Mouse (Mus musculus) forebrain, embryonic 12.5 days (tissue): ENCODE measurements at regions not wholly inside any gene's neighbourhood (a gene's known extent, or its start where the extent isn't known, plus 50 kb on each side); places are given as distances from the start of the nearest gene placed in this dataset.

Experiments
- ATAC-seq: fragments of 200-750 bp; cut with Nextera tagmentation; 2 replicates; pipeline ENCODE4 v1.8.0; 2017; ENCODE audit warnings: moderate TSS enrichment; ENCODE audit not compliant: low FRiP score
- H3K27ac ChIP-seq: fragments of 300-500 bp; sonication (generic); 2 replicates; pipeline ENCODE4 v1.5.1; 2016; ENCODE audit warnings: mild to moderate bottlenecking
- H3K27me3 ChIP-seq: fragments of 300-500 bp; sonication (generic); 2 replicates; pipeline ENCODE4 v1.6.1; 2016; ENCODE audit warnings: mild to moderate bottlenecking
- H3K36me3 ChIP-seq: fragments of 300-500 bp; sonication (generic); replicated peaks from 2 replicates; pipeline ENCODE4 v1.6.1; 2016; ENCODE audit warnings: mild to moderate bottlenecking
- H3K4me1 ChIP-seq: fragments of 300-500 bp; sonication (generic); 2 replicates; pipeline ENCODE4 v1.6.1; 2016
- H3K4me2 ChIP-seq: fragments of 300-500 bp; sonication (generic); 2 replicates; pipeline ENCODE4 v1.6.1; 2016; ENCODE audit warnings: mild to moderate bottlenecking, moderate library complexity
- H3K4me3 ChIP-seq: fragments of 300-500 bp; sonication (generic); replicated peaks from 2 replicates; pipeline ENCODE4 v1.5.1; 2016; ENCODE audit warnings: mild to moderate bottlenecking
- H3K9ac ChIP-seq: fragments of 300-500 bp; sonication (generic); 2 replicates; pipeline ENCODE4 v1.6.1; 2016; ENCODE audit warnings: mild to moderate bottlenecking
- H3K9me3 ChIP-seq: fragments of 300-500 bp; sonication (generic); 2 replicates; pipeline ENCODE4 v1.6.1; 2016
- WGBS: fragments of 180-500 bp; shearing (Covaris S2); methylation state at CpG from one replicate; pipeline ENCODE4 v1.1.7; 2016; 5-methylcytosine and 5-hydroxymethylcytosine counted together

DNA sequence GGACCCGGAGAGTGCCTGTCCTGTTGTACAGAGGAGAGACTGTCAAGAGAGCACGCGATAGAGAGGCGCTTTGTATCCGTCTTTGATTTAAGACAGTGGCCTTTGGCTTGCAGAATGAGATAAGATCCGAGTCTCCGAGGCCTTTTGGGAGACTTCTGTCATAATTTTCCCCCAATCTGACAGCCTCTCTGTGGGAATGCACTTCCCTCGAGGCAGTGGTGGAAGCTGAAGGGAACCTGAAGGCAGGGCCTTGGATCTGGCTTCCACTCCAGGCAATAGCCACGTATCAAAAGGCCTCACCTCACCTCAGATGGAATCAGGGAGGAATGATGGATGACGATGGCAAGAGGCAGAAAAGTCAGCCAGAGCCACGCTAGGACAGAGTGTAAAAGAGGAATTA is 187.1 kb upstream of the Hmga2 start:
- H3K4me1 ChIP-seq, result 0 out of 2 replicates have a peak, but pooled peaks cover 5% of the 10 kb centered on the region
- WGBS, result 87% methylated on average over 11 of the region's 11 CpGs
- H3K36me3 ChIP-seq, result no peaks in the 10 kb centered on the region
- no peak overlapping the region for H3K27ac ChIP-seq
- ATAC-seq, result no peak
- no peak overlapping the region for H3K9ac ChIP-seq
- H3K4me3 ChIP-seq, result no peak overlapping the region
- H3K9me3 ChIP-seq, result no peaks in the 10 kb centered on the region
- no peaks in the 10 kb centered on the region for H3K27me3 ChIP-seq
- no peak overlapping the region for H3K4me2 ChIP-seq

DNA sequence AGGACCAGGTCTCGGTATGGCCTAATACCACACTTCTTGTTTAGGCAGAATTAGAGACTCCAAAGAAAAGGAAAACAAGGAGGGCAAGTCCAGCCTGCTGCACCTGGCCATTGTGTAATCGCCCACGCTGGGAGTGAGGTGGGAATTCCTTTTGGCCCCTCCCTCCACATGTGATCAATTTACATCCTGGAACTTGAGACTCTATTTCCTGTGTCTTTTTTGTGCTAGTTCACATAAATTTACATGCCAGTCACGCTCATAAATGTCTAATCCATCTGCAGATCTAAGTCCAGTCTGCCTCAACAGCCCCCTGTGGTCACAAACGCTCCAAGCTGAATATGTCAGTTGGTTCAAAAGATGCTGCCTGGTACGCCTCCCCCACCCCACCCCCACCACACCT is 184.2 kb upstream of the Hmga2 start:
- no peak overlapping the region for H3K9ac ChIP-seq
- no peaks in the 10 kb centered on the region for H3K36me3 ChIP-seq
- no peaks in the 10 kb centered on the region for H3K27me3 ChIP-seq
- H3K4me2 ChIP-seq, result no peak overlapping the region
- no peaks in the 10 kb centered on the region for H3K9me3 ChIP-seq
- ATAC-seq, result no peak
- WGBS, result 52% methylated on average over 6 of the region's 6 CpGs
- H3K4me1 ChIP-seq, result 0 out of 2 replicates have a peak, but pooled peaks cover 5% of the 10 kb centered on the region
- H3K27ac ChIP-seq, result no peak overlapping the region
- no peak overlapping the region for H3K4me3 ChIP-seq

DNA sequence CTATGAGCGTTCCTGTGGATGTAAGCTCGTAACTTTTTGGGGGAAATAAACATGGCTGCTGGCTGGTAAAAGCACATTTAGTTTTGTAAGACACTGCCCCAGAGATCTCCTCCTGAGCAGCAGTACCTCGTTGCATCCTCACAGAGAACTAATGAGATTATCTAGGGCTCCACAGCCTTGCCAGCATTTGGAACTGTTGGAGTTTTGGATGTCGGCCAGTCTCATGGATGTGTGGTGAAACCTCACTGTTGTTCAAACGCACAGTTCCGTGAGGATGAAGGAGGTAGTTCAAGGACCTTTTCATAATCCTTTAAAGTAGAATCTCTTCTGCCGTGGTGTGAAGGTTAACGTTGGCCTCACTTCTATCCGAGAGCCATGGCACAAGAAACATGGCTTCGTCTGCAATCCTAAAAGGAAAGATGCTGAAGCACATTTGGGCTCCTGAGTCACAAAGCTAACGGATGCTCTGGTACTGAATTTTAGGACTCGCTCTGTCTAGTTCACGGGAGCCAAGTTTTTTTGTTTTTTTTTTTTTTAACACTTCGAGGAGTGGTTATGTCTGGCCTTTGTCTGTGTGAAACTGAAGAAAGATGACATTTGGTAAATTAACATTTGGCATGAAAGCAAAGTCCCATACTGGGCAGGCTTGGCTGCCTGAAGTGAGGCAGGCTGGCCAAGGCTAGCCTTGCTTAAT is 179.1 kb upstream of the Hmga2 start:
- Histone ChIP-seq H3K4me1 (no peaks in the 10 kb centered on the region), H3K27ac (no peak overlapping the region), H3K9me3 (no peaks in the 10 kb centered on the region), H3K36me3 (no peaks in the 10 kb centered on the region), H3K27me3 (no peaks in the 10 kb centered on the region), H3K9ac (no peak overlapping the region), H3K4me2 (no peak overlapping the region), H3K4me3 (no peak overlapping the region)
- WGBS, result 75% methylated on average over 14 of the region's 14 CpGs
- ATAC-seq, result no peak

DNA sequence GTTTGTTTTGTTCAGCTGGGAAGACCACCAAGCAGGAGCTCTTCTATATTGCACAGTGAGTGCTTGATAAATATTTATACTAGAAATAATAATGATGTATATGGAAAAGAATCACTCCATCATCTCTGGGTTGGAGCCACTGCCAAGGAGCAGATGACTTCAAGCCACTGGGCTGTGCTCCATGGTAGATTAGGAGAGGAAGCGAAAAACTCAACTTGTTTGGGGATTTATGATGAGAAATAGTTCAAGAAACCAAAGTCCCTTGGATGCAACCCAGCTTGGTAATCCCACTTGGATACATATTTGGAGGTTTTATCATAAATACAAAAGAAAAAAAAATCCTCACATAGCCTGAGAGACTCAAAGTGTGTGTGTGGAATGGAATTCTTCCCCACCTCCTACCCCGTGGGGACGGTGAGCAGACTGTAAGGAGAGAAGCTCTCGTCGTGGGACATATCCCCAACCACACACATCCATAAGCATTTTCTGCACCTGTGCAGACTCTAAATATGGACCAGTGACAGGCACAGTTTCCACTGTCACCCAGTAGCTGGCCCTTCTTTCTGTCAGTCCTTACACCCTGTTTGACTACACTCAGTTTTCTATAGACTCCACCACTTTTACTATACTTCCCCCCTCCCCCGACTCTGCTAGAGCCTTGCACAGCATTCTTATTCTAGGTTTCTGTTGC is 176.4 kb upstream of the Hmga2 start:
- Histone ChIP-seq H3K4me3 (no peak overlapping the region), H3K27me3 (0 out of 2 replicates have a peak, but pooled peaks cover under 1% of the 10 kb centered on the region), H3K36me3 (no peaks in the 10 kb centered on the region), H3K4me1 (peaks cover 7% of the 10 kb centered on the region; the same call in 1 of the 2 replicates), H3K9me3 (no peaks in the 10 kb centered on the region), H3K4me2 (no peak overlapping the region), H3K9ac (no peak overlapping the region), H3K27ac (no peak overlapping the region)
- WGBS, result 87% methylated on average over 6 of the region's 6 CpGs
- ATAC-seq, result no peak

DNA sequence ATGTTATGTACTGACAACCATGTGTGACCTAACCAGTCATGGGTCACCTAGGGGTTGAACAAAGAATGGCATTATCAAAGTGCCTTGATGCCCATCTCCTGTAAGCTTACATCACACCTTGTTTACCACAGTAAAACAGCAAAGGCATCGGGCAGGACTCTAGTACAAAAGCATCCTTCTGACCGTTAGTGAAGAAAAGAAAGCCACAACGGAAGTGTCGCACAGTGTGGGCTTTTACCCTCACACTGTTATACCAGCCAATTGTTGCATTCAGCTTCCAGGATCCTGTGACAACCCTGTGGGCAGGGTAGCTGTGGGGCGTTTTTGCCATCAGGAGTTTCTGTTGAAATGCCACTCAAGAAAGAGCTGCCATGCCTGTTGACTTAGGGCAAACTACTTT is 175.6 kb upstream of the Hmga2 start:
- Histone ChIP-seq H3K9ac (no peak overlapping the region), H3K4me2 (no peak overlapping the region), H3K9me3 (no peaks in the 10 kb centered on the region), H3K27me3 (peaks cover 4% of the 10 kb centered on the region; the same call in 1 of the 2 replicates), H3K27ac (no peak overlapping the region), H3K4me1 (peaks cover 14% of the 10 kb centered on the region), H3K36me3 (no peaks in the 10 kb centered on the region), H3K4me3 (no peak overlapping the region)
- no peak for ATAC-seq
- 88% methylated on average over 5 of the region's 5 CpGs for WGBS

DNA sequence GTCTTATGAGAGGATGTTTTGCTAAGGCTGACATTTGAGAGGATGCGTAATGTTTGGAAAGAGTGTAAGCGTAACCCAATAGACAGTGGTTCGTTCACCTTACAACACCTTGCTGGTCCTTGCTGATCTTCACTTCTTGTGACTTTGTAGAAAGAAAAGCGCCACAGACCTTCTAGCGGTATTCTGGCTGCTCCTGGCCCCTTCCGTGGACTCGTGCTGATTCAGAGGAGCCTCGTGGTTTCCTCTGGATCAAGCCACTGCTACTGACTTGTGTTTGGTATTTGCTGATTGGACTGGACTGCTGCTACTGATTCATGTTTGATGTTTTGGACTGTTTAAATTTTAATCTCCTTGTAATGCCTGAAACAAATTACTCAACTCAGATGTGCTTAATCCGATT is 174.1 kb upstream of the Hmga2 start:
- Histone ChIP-seq H3K4me3 (no peak overlapping the region), H3K4me1 (peaks cover 19% of the 10 kb centered on the region), H3K36me3 (no peaks in the 10 kb centered on the region), H3K4me2 (no peak overlapping the region), H3K9ac (no peak overlapping the region), H3K27me3 (peaks cover 11% of the 10 kb centered on the region; the same call in 1 of the 2 replicates), H3K27ac (no peak overlapping the region), H3K9me3 (no peaks in the 10 kb centered on the region)
- 96% methylated on average over 9 of the region's 9 CpGs for WGBS
- ATAC-seq, result no peak

DNA sequence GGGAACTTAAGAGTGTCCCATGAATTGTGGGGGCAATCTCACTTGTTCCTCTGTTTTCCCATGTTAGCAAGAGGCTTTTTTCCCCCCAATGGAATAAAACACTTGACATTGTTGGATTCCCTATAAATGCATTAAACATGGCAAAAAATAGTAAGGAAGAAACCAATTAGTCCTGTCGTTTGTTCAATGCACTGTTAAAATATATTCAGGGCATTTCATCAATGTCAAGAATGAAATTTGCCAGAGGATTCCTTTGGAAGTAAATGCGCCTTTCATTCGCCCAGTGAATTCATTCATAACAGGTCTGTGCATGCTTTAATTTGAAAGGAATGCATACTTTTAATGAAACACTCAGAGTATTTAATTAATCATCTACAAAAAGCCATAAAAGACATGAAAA is 172.5 kb upstream of the Hmga2 start:
- H3K27me3 ChIP-seq, result peaks cover 11% of the 10 kb centered on the region; the same call in 1 of the 2 replicates
- H3K4me2 ChIP-seq, result no peak overlapping the region
- ATAC-seq, result no peak
- H3K9ac ChIP-seq, result no peak overlapping the region
- no peak overlapping the region for H3K27ac ChIP-seq
- WGBS, result 43% methylated on average over 3 of the region's 3 CpGs
- no peaks in the 10 kb centered on the region for H3K36me3 ChIP-seq
- no peaks in the 10 kb centered on the region for H3K9me3 ChIP-seq
- H3K4me3 ChIP-seq, result no peak overlapping the region
- peaks cover 19% of the 10 kb centered on the region for H3K4me1 ChIP-seq

DNA sequence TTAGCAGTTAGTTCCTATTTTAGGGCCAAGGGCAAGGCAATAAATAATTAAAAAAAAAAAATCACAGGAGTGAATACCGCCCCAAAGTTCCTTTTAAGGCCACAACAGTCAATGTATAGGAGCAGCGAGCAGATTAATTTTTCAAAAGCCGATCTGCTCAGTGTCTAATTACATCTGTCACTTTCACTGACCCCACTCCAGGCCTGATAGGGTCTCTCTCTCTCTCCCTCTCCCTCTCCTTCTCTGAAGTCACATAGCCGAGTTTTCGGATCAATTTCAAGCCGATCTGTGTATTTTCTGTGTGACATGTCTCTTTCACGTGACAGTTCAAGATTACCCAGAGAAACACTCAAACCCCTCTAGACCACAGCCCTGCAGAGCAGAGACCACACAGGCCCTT is 171.8 kb upstream of the Hmga2 start:
- H3K27me3 ChIP-seq, result peaks cover 11% of the 10 kb centered on the region; the same call in 1 of the 2 replicates
- no peaks in the 10 kb centered on the region for H3K36me3 ChIP-seq
- H3K4me2 ChIP-seq, result no peak overlapping the region
- H3K4me1 ChIP-seq, result peaks cover 19% of the 10 kb centered on the region
- ATAC-seq, result no peak
- no peak overlapping the region for H3K4me3 ChIP-seq
- 44% methylated on average over 7 of the region's 7 CpGs for WGBS
- no peak overlapping the region for H3K27ac ChIP-seq
- H3K9me3 ChIP-seq, result no peaks in the 10 kb centered on the region
- no peak overlapping the region for H3K9ac ChIP-seq

DNA sequence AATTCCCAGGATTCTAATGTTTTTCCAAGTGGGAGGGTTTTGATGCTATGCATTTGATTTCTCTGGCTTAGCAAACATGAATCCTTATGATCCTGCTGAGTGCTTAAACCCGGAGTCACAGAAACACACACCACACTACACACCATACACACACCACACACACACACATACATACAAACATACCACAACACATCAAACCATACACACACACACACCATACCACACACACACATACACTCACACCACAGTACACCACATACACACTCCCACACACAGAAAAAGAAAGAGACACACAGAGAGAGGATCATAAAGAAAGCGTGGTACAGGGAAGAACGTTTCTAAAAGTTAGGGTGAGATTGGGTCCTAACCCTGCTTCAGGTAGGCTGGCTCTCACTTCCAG is 171.1 kb upstream of the Hmga2 start:
- Histone ChIP-seq H3K9ac (peak overlapping the region; percentile 42; the same call in 1 of the 2 replicates), H3K4me3 (no peak overlapping the region), H3K27me3 (peaks cover 11% of the 10 kb centered on the region; the same call in 1 of the 2 replicates), H3K36me3 (no peaks in the 10 kb centered on the region), H3K4me2 (peak overlapping the region; percentile 46), H3K27ac (0 out of 2 replicates have a peak overlapping the region, but pooled peaks have one; percentile 8), H3K4me1 (peaks cover 19% of the 10 kb centered on the region), H3K9me3 (no peaks in the 10 kb centered on the region)
- ATAC-seq, result peak; percentile 44; the same call in 1 of the 2 replicates
- 58% methylated on average over 3 of the region's 3 CpGs for WGBS

DNA sequence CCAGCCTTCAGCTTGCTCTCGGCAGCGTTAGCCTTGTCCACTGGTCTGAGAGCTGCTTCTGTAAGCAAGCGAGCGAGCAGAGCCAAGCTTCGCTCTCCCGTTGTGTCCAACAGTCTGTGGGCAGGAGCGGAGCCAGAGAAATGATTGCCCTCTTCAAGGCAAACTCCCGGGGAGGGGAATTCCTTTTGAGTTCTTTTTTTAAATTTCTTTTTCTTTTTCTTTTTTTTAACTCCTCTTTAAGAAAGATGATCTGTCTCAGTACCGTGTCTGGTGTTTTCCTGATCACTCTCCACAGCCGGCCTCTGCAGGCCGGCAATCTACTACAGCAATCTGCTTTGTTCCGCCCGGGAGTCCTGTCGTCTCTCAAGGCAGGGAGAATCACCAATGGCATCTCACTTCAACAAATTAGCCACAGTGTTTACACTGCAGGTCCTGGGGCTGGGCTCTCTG is 170.6 kb upstream of the Hmga2 start:
- H3K4me1 ChIP-seq, result peaks cover 19% of the 10 kb centered on the region
- peak; percentile 81 for ATAC-seq
- H3K9me3 ChIP-seq, result no peaks in the 10 kb centered on the region
- H3K9ac ChIP-seq, result peak overlapping the region; percentile 42; the same call in 1 of the 2 replicates
- 6% methylated on average over 14 of the region's 14 CpGs for WGBS
- H3K4me2 ChIP-seq, result peak overlapping the region; percentile 46
- H3K36me3 ChIP-seq, result no peaks in the 10 kb centered on the region
- H3K4me3 ChIP-seq, result 0 out of 2 replicates have a peak overlapping the region, but pooled peaks have one; percentile 3
- H3K27ac ChIP-seq, result no peak overlapping the region
- peaks cover 11% of the 10 kb centered on the region; the same call in 1 of the 2 replicates for H3K27me3 ChIP-seq

DNA sequence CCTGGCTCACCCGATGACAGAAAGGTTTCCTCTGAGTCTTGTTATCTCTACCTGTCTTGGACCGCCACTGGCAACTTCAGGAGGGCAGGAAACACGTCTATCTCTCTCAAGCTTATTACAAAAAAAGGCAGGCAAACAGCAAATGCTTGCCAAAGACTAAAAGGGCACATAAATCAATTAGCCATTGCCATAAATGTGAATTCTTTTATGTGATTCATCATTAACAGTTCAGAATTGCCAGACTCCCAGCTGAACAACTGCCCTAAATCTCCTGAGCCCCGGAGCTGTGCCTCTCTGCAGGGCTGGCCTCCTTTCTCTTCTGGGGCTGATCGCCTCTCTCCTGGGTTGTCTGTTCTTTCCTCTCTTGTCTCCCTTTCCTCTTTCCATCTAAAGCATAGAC is 164.6 kb upstream of the Hmga2 start:
- H3K36me3 ChIP-seq, result no peaks in the 10 kb centered on the region
- no peak overlapping the region for H3K27ac ChIP-seq
- 0 out of 2 replicates have a peak, but pooled peaks cover 6% of the 10 kb centered on the region for H3K27me3 ChIP-seq
- no peak overlapping the region for H3K4me3 ChIP-seq
- H3K9me3 ChIP-seq, result no peaks in the 10 kb centered on the region
- no peak overlapping the region for H3K4me2 ChIP-seq
- no peak for ATAC-seq
- H3K4me1 ChIP-seq, result peaks cover 14% of the 10 kb centered on the region
- WGBS, result 61% methylated on average over 5 of the region's 5 CpGs
- no peak overlapping the region for H3K9ac ChIP-seq

DNA sequence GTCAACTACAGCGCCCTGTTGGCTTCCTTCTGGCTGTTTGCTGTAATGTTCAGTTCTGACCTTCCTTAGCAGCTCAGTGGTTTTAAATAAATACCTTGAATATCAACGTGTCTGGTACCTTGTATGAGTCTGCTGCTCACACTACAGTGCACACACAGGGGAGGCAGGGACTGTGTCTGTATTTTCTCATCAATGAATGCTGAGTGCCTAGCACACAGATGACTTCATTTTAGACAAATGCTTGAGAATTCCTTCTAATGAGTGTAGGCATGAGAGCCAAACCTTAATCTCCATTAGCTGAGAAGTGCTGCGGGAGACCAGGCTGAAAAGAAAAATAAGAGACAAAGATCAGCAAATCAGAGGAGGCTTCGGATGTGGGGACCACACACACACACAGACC is 162.0 kb upstream of the Hmga2 start:
- Histone ChIP-seq H3K27ac (peak overlapping the region; percentile 21; the same call in 1 of the 2 replicates), H3K4me3 (no peak overlapping the region), H3K9ac (no peak overlapping the region), H3K36me3 (no peaks in the 10 kb centered on the region), H3K4me2 (no peak overlapping the region), H3K27me3 (no peaks in the 10 kb centered on the region), H3K9me3 (no peaks in the 10 kb centered on the region), H3K4me1 (peaks cover 14% of the 10 kb centered on the region)
- WGBS, result 13% methylated on average over 4 of the region's 4 CpGs
- peak; percentile 39; the same call in 1 of the 2 replicates for ATAC-seq
